Mouse (Mus musculus) lung, embryonic 14.5 days (tissue): ENCODE data around the gene Pard6b. TPM values are rescaled to one million over a fixed set of nuclear protein-coding genes. Genes with fewer than 3 reads are reported as not detected.
"Not testable (repeated sequence)": the region's sequence is repeated elsewhere in the genome, so short reads cannot be mapped to it uniquely, and the experiment has no call there.

Source experiments
- ATAC-seq: fragments of 200-750 bp; cut with Nextera tagmentation; 2 replicates; pipeline ENCODE4 v1.8.0; 2017; ENCODE audit warnings: mild to moderate bottlenecking, moderate TSS enrichment, moderate library complexity; ENCODE audit not compliant: insufficient read depth
- DNase-seq: peaks from one replicate; pipeline ENCODE4 v3.0.0-alpha.2; 2015
- H3K27ac ChIP-seq: fragments of 300-500 bp; sonication (generic); 2 replicates; pipeline ENCODE4 v1.5.1; 2014; ENCODE audit warnings: low read depth, mild to moderate bottlenecking, moderate library complexity
- H3K27me3 ChIP-seq: fragments of 300-500 bp; sonication (generic); 2 replicates; pipeline ENCODE4 v1.6.1; 2014; ENCODE audit warnings: low read length, control low read depth; ENCODE audit not compliant: insufficient read depth
- H3K36me3 ChIP-seq: fragments of 300-500 bp; sonication (generic); 2 replicates; pipeline ENCODE4 v1.6.1; 2014; ENCODE audit warnings: control low read depth; ENCODE audit not compliant: insufficient read depth
- H3K4me1 ChIP-seq: fragments of 300-500 bp; sonication (generic); 2 replicates; pipeline ENCODE4 v1.6.1; 2014; ENCODE audit warnings: antibody characterized with exemption, control low read depth; ENCODE audit not compliant: insufficient read depth
- H3K4me2 ChIP-seq: fragments of 300-500 bp; sonication (generic); 2 replicates; pipeline ENCODE4 v1.6.1; 2014; ENCODE audit warnings: mild to moderate bottlenecking
- H3K4me3 ChIP-seq: fragments of 300-500 bp; sonication (generic); 2 replicates; pipeline ENCODE4 v1.5.1; 2014; ENCODE audit warnings: low read depth, low read length
- H3K9ac ChIP-seq: fragments of 300-500 bp; sonication (generic); 2 replicates; pipeline ENCODE4 v1.6.1; 2014
- H3K9me3 ChIP-seq: fragments of 300-500 bp; sonication (generic); 2 replicates; pipeline ENCODE4 v1.6.1; 2016; ENCODE audit warnings: low read depth, low read length, control low read depth
- CTCF ChIP-seq: IDR thresholded peaks from 2 replicates; pipeline ENCODE4 v1.5.1; 2016; ENCODE audit warnings: antibody characterized with exemption, low read depth
- WGBS: fragments of 180-500 bp; shearing (Covaris S2); extraction: QIAGEN DNeasy Blood & Tissue Kit; methylation state at CpG from one replicate; pipeline ENCODE4 v1.1.7; 2014; 5-methylcytosine and 5-hydroxymethylcytosine counted together
- polyA plus RNA-seq: library from polyadenylated mRNA; unstranded; fragments of >200 nt; fragmentation: Nextera tagmentation; extraction: Ambion mirVana; gene quantifications from 2 replicates; pipeline ENCODE4 v1.2.1, GENCODE M21; 2014

The Pard6b gene
- polyA plus RNA-seq, 1 experiment from 2014 or later = 14.1 TPM

DNA sequence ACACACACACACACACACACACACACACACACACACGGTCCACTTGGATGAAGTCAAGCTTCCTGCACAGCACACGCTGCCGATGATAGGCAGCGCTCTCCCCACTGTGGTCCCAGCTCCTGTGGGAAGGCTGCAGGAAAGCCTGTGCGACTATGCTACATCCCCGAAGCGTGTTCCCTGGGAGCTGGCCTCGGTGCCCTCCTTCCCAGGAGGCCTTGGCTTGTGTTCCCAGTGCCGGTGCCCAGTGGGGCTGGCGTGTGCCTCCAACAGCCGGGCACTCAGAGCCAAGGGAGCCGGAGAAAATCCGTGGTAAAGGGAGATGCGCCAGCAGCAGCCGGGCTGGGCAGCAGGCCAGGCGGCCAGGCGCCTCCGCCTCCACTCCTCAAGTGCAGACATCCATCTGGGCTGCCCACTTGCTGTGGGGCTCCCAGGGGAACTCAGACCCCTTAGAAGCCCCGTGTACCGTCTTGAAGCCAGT, 25.9 kb downstream of the Pard6b start:
- Histone ChIP-seq H3K4me3 (0 out of 2 replicates have a peak overlapping the region, but pooled peaks have one; percentile 9), H3K4me2 (peak overlapping the region; percentile 52), H3K9me3 (no peaks in the 10 kb centered on the region), H3K4me1 (peaks cover 10% of the 10 kb centered on the region; the same call in 1 of the 2 replicates), H3K27ac (peak overlapping the region; percentile 67), H3K9ac (0 out of 2 replicates have a peak overlapping the region, but pooled peaks have one; percentile 26), H3K36me3 (no peaks in the 10 kb centered on the region), H3K27me3 (no peaks in the 10 kb centered on the region)
- WGBS = 33% methylated on average over 20 of the region's 20 CpGs
- DNase-seq = peak; percentile 82
- TF ChIP-seq CTCF = no peak
- ATAC-seq = peak; percentile 44; the same call in 1 of the 2 replicates

DNA sequence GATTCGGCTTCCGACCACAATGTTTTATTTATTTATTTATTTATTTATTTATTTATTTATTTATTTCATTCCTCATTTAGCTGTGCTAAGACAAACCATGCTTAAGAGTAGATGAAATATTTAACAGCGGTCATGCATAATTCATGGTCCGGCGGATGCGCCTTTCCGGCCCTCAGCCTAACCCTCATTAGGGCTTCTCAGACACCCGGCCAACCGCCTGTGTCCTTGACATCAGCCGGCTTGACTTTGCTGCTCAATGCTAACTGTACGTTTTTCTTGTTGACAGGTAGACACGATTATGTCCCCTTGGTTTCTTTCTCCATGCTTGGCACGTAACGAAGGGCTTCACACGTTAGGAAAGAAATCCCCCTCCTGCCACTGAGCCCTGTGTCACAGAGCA, 26.6 kb downstream of the Pard6b start:
- H3K4me1 ChIP-seq = peaks cover 10% of the 10 kb centered on the region; the same call in 1 of the 2 replicates
- no peak for TF ChIP-seq CTCF
- H3K4me3 ChIP-seq = no peak overlapping the region
- 69% methylated on average over 15 of the region's 15 CpGs for WGBS
- no peak overlapping the region; the same call in 1 of the 2 replicates for H3K27ac ChIP-seq
- H3K4me2 ChIP-seq = no peak overlapping the region; the same call in 1 of the 2 replicates
- no peaks in the 10 kb centered on the region for H3K36me3 ChIP-seq
- DNase-seq (no peak), ATAC-seq (no peak)
- H3K9me3 ChIP-seq = no peaks in the 10 kb centered on the region
- no peaks in the 10 kb centered on the region for H3K27me3 ChIP-seq
- H3K9ac ChIP-seq = no peak overlapping the region

DNA sequence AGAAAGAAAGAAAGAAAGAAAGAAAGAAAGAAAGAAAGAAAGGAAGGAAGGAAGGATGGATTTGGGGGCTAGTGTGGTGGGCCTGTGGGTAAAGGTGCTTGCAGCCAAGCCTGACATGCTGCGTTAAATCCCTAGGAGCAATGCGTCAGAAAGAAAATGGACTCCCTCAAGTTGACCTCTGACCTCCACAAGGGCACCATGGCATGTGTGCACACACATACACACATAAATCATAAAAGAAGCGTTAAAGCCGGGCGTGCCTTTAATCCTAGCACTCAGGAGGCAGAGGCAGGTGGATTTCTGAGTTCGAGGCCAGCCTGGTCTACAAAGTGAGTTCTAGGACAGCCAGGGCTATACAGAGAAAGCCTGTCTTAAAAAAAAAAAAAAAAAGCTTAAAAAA, 27.1 kb downstream of the Pard6b start:
- H3K4me1 ChIP-seq, H3K4me3 ChIP-seq, H3K27ac ChIP-seq, H3K9ac ChIP-seq, H3K9me3 ChIP-seq, DNase-seq, H3K27me3 ChIP-seq, H3K4me2 ChIP-seq, H3K36me3 ChIP-seq, ATAC-seq: not testable (repeated sequence)
- WGBS = 90% methylated on average over 6 of the region's 6 CpGs

DNA sequence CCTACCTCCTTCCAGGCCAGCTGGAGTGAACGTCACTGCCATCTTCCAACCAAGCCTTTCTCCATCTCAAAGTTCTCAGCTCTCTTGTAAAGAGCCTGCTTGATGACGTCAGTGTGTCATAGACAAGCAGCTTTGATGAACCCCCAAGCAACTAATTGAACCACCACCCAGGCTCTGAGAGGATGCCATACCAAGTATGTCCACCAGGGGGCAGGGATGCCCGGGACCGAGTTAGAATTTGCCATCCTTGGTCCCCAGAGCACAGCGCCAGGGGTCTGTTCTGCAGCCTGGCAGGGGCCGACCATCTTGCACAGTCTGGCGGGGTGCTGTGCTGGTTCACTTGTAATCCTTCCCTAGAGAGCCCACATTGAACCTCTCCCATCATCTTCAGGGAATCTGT, 31.1 kb downstream of the Pard6b start:
- Histone ChIP-seq H3K9me3 (no peaks in the 10 kb centered on the region), H3K4me2 (no peak overlapping the region), H3K27me3 (no peaks in the 10 kb centered on the region), H3K4me3 (no peak overlapping the region), H3K9ac (no peak overlapping the region), H3K36me3 (no peaks in the 10 kb centered on the region), H3K4me1 (peaks cover 5% of the 10 kb centered on the region; the same call in 1 of the 2 replicates), H3K27ac (no peak overlapping the region)
- 10% methylated on average over 7 of the region's 7 CpGs for WGBS
- peak; percentile 35; the same call in 1 of the 2 replicates for ATAC-seq
- TF ChIP-seq CTCF = peak; percentile 96
- peak; percentile 79 for DNase-seq

DNA sequence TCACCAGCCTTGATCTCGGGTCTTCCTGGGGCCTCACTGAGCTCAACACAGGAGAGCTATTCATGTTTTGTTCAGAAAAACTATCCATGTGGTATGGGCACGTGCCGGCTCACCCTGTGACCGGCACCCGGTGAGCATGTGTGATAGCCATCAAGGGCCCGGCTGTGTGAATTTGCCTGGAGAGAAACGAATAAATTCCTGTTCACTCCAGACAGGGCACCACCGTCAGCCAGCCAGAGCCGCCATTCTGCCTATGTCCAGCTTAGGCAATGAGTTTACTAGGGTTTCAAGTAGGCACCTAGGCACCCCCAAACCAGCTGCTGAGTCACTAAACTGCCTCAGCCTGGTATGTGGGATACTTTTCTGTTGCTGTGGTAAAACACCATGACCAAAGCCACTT, 32.5 kb downstream of the Pard6b start:
- 83% methylated on average over 9 of the region's 9 CpGs for WGBS
- Histone ChIP-seq H3K9ac (no peak overlapping the region), H3K27ac (no peak overlapping the region), H3K27me3 (no peaks in the 10 kb centered on the region; the same call in none of the 2 replicates), H3K9me3 (no peaks in the 10 kb centered on the region), H3K4me1 (0 out of 2 replicates have a peak, but pooled peaks cover 6% of the 10 kb centered on the region), H3K4me2 (no peak overlapping the region), H3K4me3 (no peak overlapping the region), H3K36me3 (no peaks in the 10 kb centered on the region)
- ATAC-seq (no peak), DNase-seq (no peak)
- no peak for TF ChIP-seq CTCF

DNA sequence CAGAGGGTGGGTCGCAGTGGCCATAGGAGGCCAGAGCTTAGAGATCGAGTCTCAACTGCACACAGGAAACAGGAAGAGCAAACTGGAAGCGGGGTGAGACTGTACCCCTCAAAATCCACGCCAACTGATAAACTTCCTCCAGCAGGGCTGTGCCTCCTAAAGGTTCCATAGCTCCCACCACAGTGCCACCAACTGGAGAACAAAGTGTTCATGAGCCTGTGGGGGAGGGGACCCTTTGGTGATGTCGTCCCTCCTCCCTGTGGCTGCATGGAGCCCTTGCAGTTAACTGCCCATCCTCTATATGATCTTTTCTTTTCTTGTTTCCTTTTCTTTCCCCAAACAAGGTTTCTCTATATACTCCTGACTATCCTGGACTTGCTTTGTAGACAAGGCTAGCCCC, 32.9 kb downstream of the Pard6b start:
- H3K36me3 ChIP-seq = no peaks in the 10 kb centered on the region
- H3K27me3 ChIP-seq = no peaks in the 10 kb centered on the region; the same call in none of the 2 replicates
- H3K27ac ChIP-seq = no peak overlapping the region
- H3K4me2 ChIP-seq = no peak overlapping the region
- peak; percentile 37 for TF ChIP-seq CTCF
- no peak overlapping the region for H3K4me3 ChIP-seq
- ATAC-seq = no peak
- H3K4me1 ChIP-seq = 0 out of 2 replicates have a peak, but pooled peaks cover 6% of the 10 kb centered on the region
- WGBS = 81% methylated on average over 5 of the region's 5 CpGs
- DNase-seq = peak; percentile 48
- H3K9me3 ChIP-seq = no peaks in the 10 kb centered on the region
- H3K9ac ChIP-seq = no peak overlapping the region

DNA sequence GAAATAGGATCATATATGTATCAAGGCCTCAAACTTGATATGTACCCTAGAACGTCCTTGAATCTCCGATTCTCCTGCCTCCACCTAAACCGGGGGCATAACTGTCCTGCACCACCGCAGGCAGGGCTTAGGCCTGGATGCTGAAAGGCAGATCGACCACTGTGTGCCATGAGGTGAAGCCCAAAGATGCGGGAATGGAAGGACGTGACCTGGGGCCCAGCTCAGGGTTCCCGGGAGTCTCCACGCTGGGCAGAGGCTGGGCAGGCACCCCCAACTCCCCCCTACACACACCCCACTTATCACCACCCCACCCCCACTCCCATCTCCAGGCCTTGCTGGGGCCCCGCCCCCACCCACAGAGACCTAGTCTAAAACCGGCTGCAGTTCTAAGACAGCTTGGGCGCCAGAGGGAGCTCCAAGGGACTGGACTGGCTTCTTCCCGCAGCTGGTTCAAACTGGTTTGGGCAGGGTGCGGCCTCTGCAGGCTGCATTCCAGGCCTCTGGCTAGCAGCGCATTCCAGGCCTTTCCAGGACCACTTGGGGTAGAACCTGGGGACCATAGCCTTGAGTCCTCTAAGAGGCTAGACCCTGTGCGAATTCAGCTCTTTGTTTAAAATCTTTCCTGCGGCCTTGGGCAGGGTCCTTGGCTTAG, 34.0 kb downstream of the Pard6b start:
- Histone ChIP-seq H3K9me3 (no peaks in the 10 kb centered on the region), H3K4me2 (no peak overlapping the region), H3K4me3 (no peak overlapping the region), H3K9ac (peak overlapping the region; percentile 10; the same call in 1 of the 2 replicates), H3K27me3 (no peaks in the 10 kb centered on the region; the same call in none of the 2 replicates), H3K4me1 (0 out of 2 replicates have a peak, but pooled peaks cover 6% of the 10 kb centered on the region), H3K27ac (peak overlapping the region; percentile 76), H3K36me3 (no peaks in the 10 kb centered on the region)
- DNase-seq (peak; percentile 96), ATAC-seq (peak; percentile 84)
- WGBS = 15% methylated on average over 17 of the region's 17 CpGs
- peak; percentile 71 for TF ChIP-seq CTCF
